ENCODE assay signal across 8 mouse cellular contexts in the genomic region with DNA sequence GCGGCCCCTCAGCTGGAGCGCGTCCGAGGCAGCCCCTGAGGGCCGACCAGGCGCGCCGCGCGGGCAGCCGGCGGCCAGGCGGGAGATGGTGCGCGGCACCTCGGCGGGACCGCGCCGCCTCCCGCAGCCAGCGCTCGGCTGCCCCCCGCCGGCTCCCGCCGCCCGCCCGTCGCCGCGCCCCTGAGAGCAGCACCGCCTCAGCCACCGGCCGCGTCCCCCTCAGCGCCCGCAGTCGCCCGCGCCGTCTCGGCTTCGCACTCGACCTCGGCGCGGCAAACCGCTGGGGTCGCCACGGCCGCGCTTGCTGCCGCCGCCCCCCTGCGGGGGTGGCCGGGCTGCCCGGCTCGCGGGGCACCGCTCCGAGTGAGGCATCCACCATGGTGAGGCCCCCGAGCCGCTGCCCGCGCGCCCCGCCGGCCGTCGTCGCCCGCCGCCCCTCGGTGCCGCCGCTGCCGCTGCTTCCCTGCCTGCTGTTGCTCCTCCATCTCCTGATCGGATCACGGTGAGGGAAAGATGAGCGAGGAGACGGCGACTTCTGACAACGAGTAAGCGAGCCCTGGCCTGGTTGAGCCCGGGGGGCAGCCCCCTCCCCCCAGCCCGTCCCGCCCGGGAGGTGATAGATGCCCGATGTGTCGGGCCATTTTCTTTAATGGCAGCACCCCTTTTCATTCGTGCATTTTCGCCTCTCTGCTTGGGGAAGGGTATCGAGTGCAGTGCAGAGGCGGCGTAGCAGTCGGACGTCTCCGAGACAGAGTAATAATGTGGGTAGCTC. TPM values are rescaled to one million over a fixed set of nuclear protein-coding genes. Genes with fewer than 3 reads are reported as not detected.
DNase-seq lines count a peak whose midpoint lies in the region; ATAC-seq and TF ChIP-seq lines count a peak whose summit lies in the region.

TSS of gene Spred1 (plus strand) at position 163 of the 772 bp plus-strand sequence.

- no peak for TF ChIP-seq POLR2A in cerebellum, adult 2 months (IDR thresholded peaks at IDR 0.05; ENCODE audit: borderline replicate concordance, insufficient read depth, low read length)

- DNase-seq in urinary bladder, postnatal 25 days (ENCODE audit: low spot score): peak; percentile 19
- no peak for DNase-seq in urinary bladder, postnatal 14 days (ENCODE audit: low spot score)
- DNase-seq in cerebellum, adult 2 months: peak; percentile 53 to 69
- DNase-seq in frontal cortex, postnatal 25 days (ENCODE audit: low spot score in 2 of 2): peak; percentile 17 to 29
- peak; percentile 28 for DNase-seq in midbrain, postnatal 0 days (ENCODE audit: low spot score)
- DNase-seq in thymus, postnatal 14 days: peak; percentile 62

- no peak; the same call in 1 of the 2 replicates for ATAC-seq in intestine, embryonic 15.5 days
- ATAC-seq in limb, embryonic 15.5 days (ENCODE audit: insufficient number of reproducible peaks, low FRiP score, low TSS enrichment, low read depth): no peak
- peak; percentile 47 for ATAC-seq in midbrain, postnatal 0 days (ENCODE audit: low FRiP score)

- no peaks in the 10 kb centered on the region for H3K36me3 ChIP-seq in intestine, embryonic 15.5 days
- H3K36me3 ChIP-seq in limb, embryonic 15.5 days: no peaks in the 10 kb centered on the region
- H3K36me3 ChIP-seq in midbrain, postnatal 0 days (ENCODE audit: insufficient read depth, low read length): no peaks in the 10 kb centered on the region

- peak within 1 kb of the TSS; percentile 94 for H3K9ac ChIP-seq in intestine, embryonic 15.5 days
- H3K9ac ChIP-seq in limb, embryonic 15.5 days: peak within 1 kb of the TSS; percentile 99
- peak within 1 kb of the TSS; percentile 99 for H3K9ac ChIP-seq in midbrain, postnatal 0 days (replicated peaks; ENCODE audit: low read length, poor library complexity, severe bottlenecking)

- peak within 1 kb of the TSS; percentile 91 for H3K27ac ChIP-seq in cerebellum, adult 2 months (ENCODE audit: insufficient read depth, low read length)
- H3K27ac ChIP-seq in intestine, embryonic 15.5 days: peak within 1 kb of the TSS; percentile 99
- peak within 1 kb of the TSS; percentile 100 for H3K27ac ChIP-seq in limb, embryonic 15.5 days
- peak within 1 kb of the TSS; percentile 99 for H3K27ac ChIP-seq in midbrain, postnatal 0 days (ENCODE audit: low read depth, low read length)

- no peaks in the 10 kb centered on the region for H3K9me3 ChIP-seq in intestine, embryonic 15.5 days
- H3K9me3 ChIP-seq in limb, embryonic 15.5 days: no peaks in the 10 kb centered on the region
- no peaks in the 10 kb centered on the region for H3K9me3 ChIP-seq in midbrain, postnatal 0 days (ENCODE audit: low read length)

- H3K27me3 ChIP-seq in cerebellum, adult 2 months (ENCODE audit: control insufficient read depth, insufficient read depth, low read length): no peaks in the 10 kb centered on the region
- no peaks in the 10 kb centered on the region for H3K27me3 ChIP-seq in intestine, embryonic 15.5 days (replicated peaks)
- no peaks in the 10 kb centered on the region for H3K27me3 ChIP-seq in limb, embryonic 15.5 days
- no peaks in the 10 kb centered on the region for H3K27me3 ChIP-seq in midbrain, postnatal 0 days (ENCODE audit: insufficient read depth, low read length)

- TF ChIP-seq CTCF in cerebellum, adult 2 months (IDR thresholded peaks at IDR 0.05; ENCODE audit: borderline replicate concordance, insufficient read depth, low read depth, low read length): no peak
- no peak for TF ChIP-seq CTCF in midbrain, postnatal 0 days (IDR thresholded peaks at IDR 0.05)

- H3K4me1 ChIP-seq in cerebellum, adult 2 months (ENCODE audit: control insufficient read depth, insufficient read depth, low read length): no peaks in the 10 kb centered on the region; the same call in 1 of the 2 replicates
- peaks cover 4% of the 10 kb centered on the region; the same call in 1 of the 2 replicates for H3K4me1 ChIP-seq in intestine, embryonic 15.5 days (replicated peaks)
- peaks cover 17% of the 10 kb centered on the region for H3K4me1 ChIP-seq in limb, embryonic 15.5 days
- no peaks in the 10 kb centered on the region; the same call in 1 of the 2 replicates for H3K4me1 ChIP-seq in midbrain, postnatal 0 days (ENCODE audit: insufficient read depth, low read length)

- peak within 1 kb of the TSS; percentile 65 for H3K4me2 ChIP-seq in intestine, embryonic 15.5 days (replicated peaks)
- H3K4me2 ChIP-seq in limb, embryonic 15.5 days: peak within 1 kb of the TSS; percentile 67
- peak within 1 kb of the TSS; percentile 68 for H3K4me2 ChIP-seq in midbrain, postnatal 0 days (ENCODE audit: low read depth, low read length, poor library complexity, severe bottlenecking)

- peak within 1 kb of the TSS; percentile 78 for H3K4me3 ChIP-seq in cerebellum, adult 2 months (replicated peaks; ENCODE audit: insufficient read depth, low read depth, low read length)
- H3K4me3 ChIP-seq in intestine, embryonic 15.5 days (replicated peaks): peak within 1 kb of the TSS; percentile 97
- peak within 1 kb of the TSS; percentile 98 for H3K4me3 ChIP-seq in limb, embryonic 15.5 days
- peak within 1 kb of the TSS; percentile 96 for H3K4me3 ChIP-seq in midbrain, postnatal 0 days (ENCODE audit: low read depth, low read length)

- under 1% methylated on average over 91 of the region's 99 CpGs for WGBS in cerebellum, adult 2 months
- under 1% methylated on average over 73 of the region's 99 CpGs for WGBS in intestine, embryonic 15.5 days
- under 1% methylated on average over 49 of the region's 99 CpGs for WGBS in limb, embryonic 15.5 days
- WGBS in midbrain, postnatal 0 days: under 1% methylated on average over 42 of the region's 99 CpGs

RNA-seq across cellular contexts. Expression of gene Spred1, which starts in this region (rescaled TPM):
- 32.1 and 33.9 TPM in 2 replicates for polyA plus RNA-seq in cerebellum, adult 2 months (2012; rRNA removed)
- 10.1 and 13.0 TPM in 2 replicates for polyA plus RNA-seq in intestine, embryonic 15.5 days (2015; fragmentation: Nextera tagmentation; extraction: Ambion mirVana)
- 12.4 and 16.5 TPM in 2 replicates for polyA plus RNA-seq in limb, embryonic 15.5 days (2015; fragmentation: Nextera tagmentation; extraction: Ambion mirVana)
- 46.7 and 59.3 TPM in 2 replicates for total RNA-seq in midbrain, postnatal 0 days (2014; rRNA removed)
- 10.7 and 12.9 TPM in 2 replicates for polyA plus RNA-seq in midbrain, postnatal 0 days (2015; fragmentation: Nextera tagmentation; extraction: Ambion mirVana)
